Mouse (Mus musculus): ENCODE measurements around the gene Ccdc188. TPM values are rescaled to one million over a fixed set of nuclear protein-coding genes. Genes with fewer than 3 reads are reported as not detected.

Ccdc188 gene
- polyA plus RNA-seq, 1 experiment = not detected

DNA sequence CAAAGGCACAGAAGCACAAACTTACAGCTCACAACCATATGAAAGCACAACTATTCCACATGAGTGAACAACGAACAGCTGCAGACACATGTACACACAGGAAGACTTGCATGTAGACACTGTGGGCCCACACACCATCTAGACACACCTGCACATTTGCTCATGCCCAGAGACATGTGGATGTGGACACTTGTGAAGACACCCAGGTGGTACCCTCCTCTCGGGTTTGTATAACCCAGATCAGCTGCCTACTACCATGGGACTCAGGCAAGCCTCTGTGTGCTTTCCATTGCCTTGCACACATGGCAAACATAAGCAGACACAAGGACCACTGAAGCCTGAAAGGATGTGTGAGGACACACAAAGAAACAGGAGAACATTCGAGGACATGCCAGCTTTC, 13.4 kb downstream of the Ccdc188 start:
- peak overlapping the region; percentile 88 for H3K27ac ChIP-seq (ENCODE audit: insufficient read depth, low read length)
- no peak overlapping the region for H3K4me3 ChIP-seq (ENCODE audit: insufficient read depth, low read length)
- H3K4me1 ChIP-seq (ENCODE audit: control insufficient read depth, insufficient read depth, low read length) = peaks cover 22% of the 10 kb centered on the region
- TF ChIP-seq CTCF (IDR thresholded peaks at IDR 0.05; ENCODE audit: extremely low read depth, insufficient read depth, low read length) (no peak), POLR2A (IDR thresholded peaks at IDR 0.05; ENCODE audit: extremely low read depth, insufficient read depth, low read length) (no peak)

DNA sequence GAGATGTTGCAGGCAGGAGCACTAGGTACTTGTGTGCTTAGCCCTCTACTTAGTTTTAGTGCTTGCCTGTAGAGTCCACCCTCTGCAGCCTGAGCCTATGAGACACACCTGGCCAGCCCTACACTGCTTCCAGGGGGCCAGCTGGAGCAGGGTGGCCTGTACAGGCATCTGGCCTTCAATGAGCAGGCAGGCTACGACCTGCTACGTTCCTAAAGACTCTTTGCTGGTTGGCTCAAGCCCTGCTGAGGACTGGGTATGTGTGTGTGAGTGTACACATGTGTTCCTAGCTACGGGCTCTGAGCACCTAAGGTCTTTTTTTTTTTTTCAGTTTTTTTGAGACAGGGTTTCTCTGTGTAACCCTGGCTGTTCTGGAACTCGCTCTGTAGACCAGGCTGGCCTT, 13.8 kb downstream of the Ccdc188 start:
- no peak overlapping the region for H3K27ac ChIP-seq (ENCODE audit: insufficient read depth, low read length)
- TF ChIP-seq POLR2A (IDR thresholded peaks at IDR 0.05; ENCODE audit: extremely low read depth, insufficient read depth, low read length) (no peak), CTCF (IDR thresholded peaks at IDR 0.05; ENCODE audit: extremely low read depth, insufficient read depth, low read length) (no peak)
- no peak overlapping the region for H3K4me3 ChIP-seq (ENCODE audit: insufficient read depth, low read length)
- peaks cover 24% of the 10 kb centered on the region for H3K4me1 ChIP-seq (ENCODE audit: control insufficient read depth, insufficient read depth, low read length)

DNA sequence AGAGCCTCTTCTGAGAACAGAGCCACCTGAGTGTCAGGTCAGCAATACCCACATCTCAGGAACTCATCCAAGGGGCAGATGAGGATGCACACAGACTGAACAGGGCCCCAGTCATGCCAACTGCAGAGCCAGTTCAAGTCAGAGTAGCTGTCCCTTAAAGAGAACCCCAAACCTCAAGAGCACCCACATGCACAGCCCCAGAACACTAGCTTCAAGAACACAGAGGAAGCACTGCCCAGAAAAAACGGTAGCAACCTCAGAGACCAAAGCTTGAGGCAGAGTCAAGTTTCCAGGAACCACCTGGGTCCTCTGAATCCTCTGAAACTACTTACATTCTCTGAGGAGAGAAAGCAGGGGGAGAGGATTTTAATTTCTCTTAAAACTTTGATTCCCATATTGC, 15.8 kb downstream of the Ccdc188 start:
- Histone ChIP-seq H3K27ac (ENCODE audit: insufficient read depth, low read length) (peak overlapping the region; percentile 89; the same call in 1 of the 2 replicates), H3K4me1 (ENCODE audit: control insufficient read depth, insufficient read depth, low read length) (peaks cover 24% of the 10 kb centered on the region), H3K4me3 (ENCODE audit: insufficient read depth, low read length) (peak overlapping the region; percentile 84)
- no peak for TF ChIP-seq POLR2A (IDR thresholded peaks at IDR 0.05; ENCODE audit: extremely low read depth, insufficient read depth, low read length)
- TF ChIP-seq CTCF (IDR thresholded peaks at IDR 0.05; ENCODE audit: extremely low read depth, insufficient read depth, low read length) = no peak

DNA sequence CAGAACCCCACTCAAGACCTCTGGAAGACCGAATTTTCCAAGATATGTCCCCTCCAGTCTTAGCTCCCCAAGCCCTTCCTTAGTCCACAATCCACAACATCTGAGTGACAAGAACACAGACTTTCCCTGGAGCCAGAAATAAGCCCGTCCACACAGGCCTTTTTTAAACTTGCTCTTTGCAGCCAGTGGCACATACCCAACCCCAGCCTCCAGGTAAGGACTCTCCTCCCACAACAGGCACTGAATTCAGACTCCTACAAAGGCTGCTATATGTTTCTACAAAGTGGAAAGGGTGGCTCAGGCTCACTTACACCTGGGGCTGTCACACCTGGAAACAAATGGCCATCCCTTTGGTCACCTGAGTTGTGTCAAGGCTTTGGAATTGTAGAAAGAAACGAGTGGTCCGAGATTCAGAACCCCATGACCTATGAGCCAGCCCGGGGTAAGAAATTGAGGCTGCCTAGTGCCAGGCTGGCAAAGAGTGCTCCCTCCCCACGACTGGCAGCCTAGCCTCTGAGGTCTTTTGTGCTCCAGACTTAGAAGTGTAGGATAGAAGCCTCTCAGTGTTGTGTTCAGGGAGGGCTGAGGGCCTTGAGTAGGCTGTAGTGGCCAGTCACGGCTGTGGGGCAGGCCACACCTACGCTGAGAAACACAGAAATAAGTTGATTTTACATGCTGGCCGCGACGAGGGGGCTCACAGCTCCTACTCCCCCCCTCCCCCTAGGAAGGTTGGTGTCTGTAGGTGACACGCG, 16.4 kb downstream of the Ccdc188 start:
- Histone ChIP-seq H3K27ac (ENCODE audit: insufficient read depth, low read length) (peak overlapping the region; percentile 89), H3K4me1 (ENCODE audit: control insufficient read depth, insufficient read depth, low read length) (peaks cover 20% of the 10 kb centered on the region), H3K4me3 (ENCODE audit: insufficient read depth, low read length) (peak overlapping the region; percentile 84)
- no peak for TF ChIP-seq CTCF (IDR thresholded peaks at IDR 0.05; ENCODE audit: extremely low read depth, insufficient read depth, low read length)
- no peak for TF ChIP-seq POLR2A (IDR thresholded peaks at IDR 0.05; ENCODE audit: extremely low read depth, insufficient read depth, low read length)

DNA sequence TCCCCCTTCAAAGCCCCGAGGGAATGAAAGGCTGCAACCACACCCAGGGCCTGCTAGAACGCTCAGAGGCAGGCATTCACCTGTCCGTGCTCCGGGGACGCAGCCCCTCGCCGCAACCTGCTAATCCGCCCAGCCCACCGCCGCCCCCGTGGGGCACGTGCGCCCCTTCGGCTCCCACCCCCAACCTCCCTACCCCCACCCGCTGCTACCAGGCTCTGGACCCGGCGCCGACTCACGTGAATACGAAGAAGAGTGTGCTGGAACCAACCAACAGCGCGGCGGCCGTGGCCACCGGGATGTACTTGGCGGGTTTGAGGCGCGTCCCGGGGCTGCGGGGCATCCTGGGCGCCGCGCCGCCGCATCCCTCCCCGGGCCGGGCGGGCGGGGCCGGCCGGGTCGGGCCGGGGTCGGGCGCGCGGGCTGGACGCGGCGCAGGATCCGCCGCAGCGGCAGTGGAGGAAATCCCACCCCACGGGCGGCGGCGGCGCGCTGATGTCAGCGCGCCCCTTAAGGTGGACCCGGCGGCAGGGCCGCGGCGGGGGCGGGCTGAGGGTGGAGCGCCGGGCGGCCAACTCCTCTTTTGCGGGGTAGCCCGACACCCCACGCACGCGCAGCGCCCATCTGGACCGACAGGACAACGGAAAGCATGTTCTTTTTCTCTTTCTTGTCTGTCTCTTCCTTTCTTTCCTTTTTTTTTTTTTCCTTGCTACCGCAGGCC, 17.2 kb downstream of the Ccdc188 start, which contains the start of gene Zdhhc8:
Zdhhc8 (minus strand) TSS at position 466 of the 718 bp plus-strand sequence.
- Histone ChIP-seq H3K4me1 (ENCODE audit: control insufficient read depth, insufficient read depth, low read length) (peaks cover 16% of the 10 kb centered on the region), H3K27ac (ENCODE audit: insufficient read depth, low read length) (peak within 1 kb of the TSS; percentile 90), H3K4me3 (ENCODE audit: insufficient read depth, low read length) (peak within 1 kb of the TSS; percentile 84)
- no peak for TF ChIP-seq CTCF (IDR thresholded peaks at IDR 0.05; ENCODE audit: extremely low read depth, insufficient read depth, low read length)
- peak; percentile 79 for TF ChIP-seq POLR2A (IDR thresholded peaks at IDR 0.05; ENCODE audit: extremely low read depth, insufficient read depth, low read length)

DNA sequence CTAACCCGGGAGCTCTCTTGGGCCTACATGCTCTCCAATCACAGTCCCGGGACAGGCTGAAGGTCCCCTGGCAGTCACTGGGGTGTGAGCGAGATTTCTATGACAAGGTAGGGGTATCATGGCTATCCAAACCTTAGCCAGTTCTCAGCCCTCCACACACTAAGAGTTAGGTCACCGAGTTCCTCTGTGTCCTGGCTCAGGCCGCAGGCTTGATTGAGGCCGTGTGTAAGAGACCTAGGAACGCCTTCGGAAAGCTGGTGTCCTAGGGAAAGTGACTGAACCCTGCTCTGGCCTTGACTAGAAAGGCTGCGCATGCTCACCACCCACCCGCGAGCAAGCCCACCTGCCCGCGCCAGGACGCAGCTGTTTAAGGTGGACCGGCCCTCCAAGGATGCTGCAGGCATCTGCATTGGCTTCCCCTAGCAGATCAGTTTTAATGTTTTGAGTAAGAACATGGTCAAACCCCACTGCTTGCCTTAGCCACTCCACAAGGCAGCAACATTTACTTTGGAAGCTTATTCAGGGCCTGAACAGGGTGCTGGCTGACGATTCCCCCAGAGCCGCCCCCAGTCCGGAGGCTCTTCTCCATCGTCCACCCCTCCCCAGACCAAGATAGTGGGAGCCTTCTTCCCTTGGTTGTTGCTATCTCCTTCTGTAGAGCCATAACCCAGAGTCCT, 17.8 kb downstream of the Ccdc188 start:
- H3K27ac ChIP-seq (ENCODE audit: insufficient read depth, low read length) = peak overlapping the region; percentile 90
- no peak for TF ChIP-seq CTCF (IDR thresholded peaks at IDR 0.05; ENCODE audit: extremely low read depth, insufficient read depth, low read length)
- TF ChIP-seq POLR2A (IDR thresholded peaks at IDR 0.05; ENCODE audit: extremely low read depth, insufficient read depth, low read length) = no peak; the same call in 1 of the 2 replicates
- H3K4me1 ChIP-seq (ENCODE audit: control insufficient read depth, insufficient read depth, low read length) = peaks cover 9% of the 10 kb centered on the region
- peak overlapping the region; percentile 84 for H3K4me3 ChIP-seq (ENCODE audit: insufficient read depth, low read length)

DNA sequence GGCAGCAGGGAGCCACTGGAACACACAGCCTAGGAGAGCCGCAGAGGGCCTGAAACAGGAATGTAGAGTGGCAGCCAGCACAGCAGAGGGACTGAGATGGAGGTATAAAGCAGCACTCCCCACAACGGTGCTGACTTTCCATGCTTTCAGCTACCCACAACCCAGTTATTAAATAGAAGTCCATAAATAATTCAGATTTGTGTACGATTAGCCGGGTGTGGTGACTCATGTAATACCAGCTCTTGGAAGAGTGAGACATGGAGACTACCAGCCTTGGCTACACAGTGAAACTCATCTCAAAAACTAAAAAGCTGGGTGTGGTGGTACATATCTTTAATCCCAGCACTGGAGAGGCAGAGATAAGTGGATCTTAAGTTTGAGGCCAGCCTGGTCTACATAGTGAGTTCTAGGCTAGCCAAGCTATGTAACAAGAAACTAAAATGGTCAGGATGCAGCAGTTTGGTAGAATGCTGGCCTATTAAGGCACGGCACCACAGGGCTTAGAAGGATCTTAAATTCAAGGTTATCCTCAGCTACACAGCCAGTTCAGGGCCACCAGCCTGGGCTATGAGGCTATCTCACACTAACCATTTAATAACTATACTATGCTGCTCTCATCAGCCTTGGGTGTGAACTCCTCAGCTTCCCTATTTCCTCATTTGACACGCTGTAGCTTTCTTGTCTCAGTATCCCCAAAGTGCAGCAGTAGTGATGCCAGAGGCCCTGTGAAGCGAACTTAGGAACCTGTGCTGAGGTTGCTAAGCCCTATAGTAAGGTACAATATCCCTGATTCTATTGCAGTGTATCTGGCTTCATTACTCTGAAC, 19.2 kb downstream of the Ccdc188 start:
- H3K27ac ChIP-seq (ENCODE audit: insufficient read depth, low read length) = no peak overlapping the region
- H3K4me3 ChIP-seq (ENCODE audit: insufficient read depth, low read length) = no peak overlapping the region
- TF ChIP-seq POLR2A (IDR thresholded peaks at IDR 0.05; ENCODE audit: extremely low read depth, insufficient read depth, low read length) (no peak), CTCF (IDR thresholded peaks at IDR 0.05; ENCODE audit: extremely low read depth, insufficient read depth, low read length) (no peak)
- peaks cover 5% of the 10 kb centered on the region; the same call in 1 of the 2 replicates for H3K4me1 ChIP-seq (ENCODE audit: control insufficient read depth, insufficient read depth, low read length)

DNA sequence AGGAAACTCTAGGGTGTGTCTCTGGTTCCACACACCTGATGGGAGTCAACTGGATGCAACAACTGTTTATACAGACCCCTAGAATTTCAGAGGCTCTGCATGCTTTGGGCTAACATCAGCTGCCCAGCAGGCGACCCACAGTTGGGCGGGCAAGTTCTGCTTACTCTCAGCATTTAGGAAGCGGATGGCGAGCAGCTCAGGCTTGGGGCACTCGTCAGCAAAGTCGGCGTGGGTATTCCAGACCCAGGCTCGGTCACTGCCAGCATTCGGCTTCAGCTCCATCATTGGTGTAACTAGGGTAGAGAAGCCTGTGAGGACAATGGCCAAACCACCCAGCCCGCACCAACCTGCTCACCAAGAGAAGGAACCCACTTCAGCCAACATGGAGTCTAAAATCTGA, 23.9 kb downstream of the Ccdc188 start:
- TF ChIP-seq CTCF (IDR thresholded peaks at IDR 0.05; ENCODE audit: extremely low read depth, insufficient read depth, low read length) (no peak), POLR2A (IDR thresholded peaks at IDR 0.05; ENCODE audit: extremely low read depth, insufficient read depth, low read length) (no peak)
- no peak overlapping the region for H3K4me3 ChIP-seq (ENCODE audit: insufficient read depth, low read length)
- no peaks in the 10 kb centered on the region for H3K4me1 ChIP-seq (ENCODE audit: control insufficient read depth, insufficient read depth, low read length)
- H3K27ac ChIP-seq (ENCODE audit: insufficient read depth, low read length) = no peak overlapping the region

Data from cortical plate, adult 2 months (tissue).